Mouse (Mus musculus): Measurements from ENCODE around the gene Slc4a8. TPM values are rescaled to one million over a fixed set of nuclear protein-coding genes. Genes with fewer than 3 reads are reported as not detected.

Gene Slc4a8
- polyA plus RNA-seq, 1 experiment: 11.0 TPM

DNA sequence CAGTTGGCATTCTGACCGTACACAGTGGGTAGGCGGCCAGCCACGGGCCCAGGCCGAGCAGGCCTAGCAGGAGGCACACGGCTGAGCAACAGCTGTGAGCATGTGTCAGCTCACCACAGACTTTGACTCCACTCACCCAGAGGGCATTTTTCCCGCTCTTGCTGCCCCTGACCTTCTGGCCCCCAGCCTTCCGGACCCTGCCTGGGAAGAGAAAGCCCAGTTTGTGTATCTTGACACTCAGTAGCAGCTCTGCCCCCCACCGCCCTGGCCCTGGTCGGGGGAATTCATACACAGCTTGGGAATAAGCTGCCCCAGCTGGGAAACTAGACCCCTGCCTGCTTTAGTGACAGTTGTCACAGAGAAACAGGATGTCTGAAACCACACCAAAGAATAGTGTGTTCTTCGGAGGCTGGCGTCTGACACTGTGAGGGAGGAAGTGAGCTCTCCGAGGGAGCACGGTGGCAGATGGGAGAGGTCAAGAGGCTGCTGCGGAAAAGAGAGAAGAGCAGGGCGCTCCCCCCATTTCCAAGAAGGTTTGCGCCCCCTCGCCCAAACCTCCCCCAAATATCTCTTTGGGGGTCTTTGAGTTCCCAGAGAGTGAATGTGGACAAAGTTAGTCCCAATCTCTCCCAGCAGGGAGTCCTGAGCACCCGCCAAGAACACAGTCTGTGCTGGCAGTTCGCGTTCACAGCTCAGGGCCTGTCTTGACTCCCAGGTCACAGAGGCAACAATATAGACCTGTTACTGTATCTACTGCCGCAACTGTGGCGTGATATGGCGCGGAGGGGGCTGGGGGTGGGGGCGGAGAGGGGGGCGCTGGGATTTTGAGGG is 83.7 kb downstream of the Slc4a8 start:
- Histone ChIP-seq H3K4me3 (ENCODE audit: extremely low read depth, insufficient read depth, insufficient read length) (no peak overlapping the region), H3K4me1 (ENCODE audit: control insufficient read depth, insufficient read depth, insufficient read length) (peaks cover 2% of the 10 kb centered on the region; the same call in 1 of the 2 replicates), H3K27me3 (ENCODE audit: control insufficient read depth, insufficient read depth, low read length) (no peaks in the 10 kb centered on the region), H3K27ac (ENCODE audit: insufficient read depth, low read length) (peak overlapping the region; percentile 81), H3K36me3 (ENCODE audit: control insufficient read depth, insufficient read depth, low read length) (no peaks in the 10 kb centered on the region)
- no peak for TF ChIP-seq POLR2A (IDR thresholded peaks at IDR 0.05; ENCODE audit: low read depth, low read length)
- no peak for TF ChIP-seq CTCF (IDR thresholded peaks at IDR 0.05; ENCODE audit: extremely low read depth, insufficient read depth, insufficient read length, insufficient replicate concordance)
- peak; percentile 29 to 45 for DNase-seq (ENCODE audit: low read depth in 1 of 2, low spot score in 2 of 2)
- 30% methylated on average over 26 of the region's 26 CpGs for WGBS

DNA sequence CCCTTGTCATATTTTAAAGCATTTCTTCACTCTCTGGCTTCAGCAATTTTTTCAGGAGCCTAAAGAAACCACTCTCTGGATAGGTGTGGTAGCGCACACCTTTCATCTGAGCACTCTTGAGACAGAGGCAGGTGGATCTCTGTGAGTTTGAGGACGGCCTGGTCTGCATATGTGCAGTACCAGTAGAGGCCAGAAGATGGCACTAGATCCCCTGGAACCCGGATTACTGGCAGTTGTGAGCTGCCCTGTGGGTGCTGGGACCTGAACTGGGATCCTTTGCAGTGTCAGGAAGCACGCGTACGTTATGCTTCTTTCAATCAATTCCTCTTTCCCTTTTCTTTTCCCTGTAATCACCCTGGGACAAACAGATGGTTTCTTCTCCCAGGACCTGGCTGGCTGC is 85.6 kb downstream of the Slc4a8 start:
- DNase-seq (ENCODE audit: low read depth in 1 of 2, low spot score in 2 of 2): no peak
- no peaks in the 10 kb centered on the region for H3K36me3 ChIP-seq (ENCODE audit: control insufficient read depth, insufficient read depth, low read length)
- TF ChIP-seq POLR2A (IDR thresholded peaks at IDR 0.05; ENCODE audit: low read depth, low read length) (no peak), CTCF (IDR thresholded peaks at IDR 0.05; ENCODE audit: extremely low read depth, insufficient read depth, insufficient read length, insufficient replicate concordance) (no peak)
- no peak overlapping the region for H3K27ac ChIP-seq (ENCODE audit: insufficient read depth, low read length)
- H3K4me1 ChIP-seq (ENCODE audit: control insufficient read depth, insufficient read depth, insufficient read length): peaks cover 2% of the 10 kb centered on the region; the same call in 1 of the 2 replicates
- H3K4me3 ChIP-seq (ENCODE audit: extremely low read depth, insufficient read depth, insufficient read length): no peak overlapping the region
- no peaks in the 10 kb centered on the region for H3K27me3 ChIP-seq (ENCODE audit: control insufficient read depth, insufficient read depth, low read length)
- WGBS: 83% methylated on average over 6 of the region's 6 CpGs

DNA sequence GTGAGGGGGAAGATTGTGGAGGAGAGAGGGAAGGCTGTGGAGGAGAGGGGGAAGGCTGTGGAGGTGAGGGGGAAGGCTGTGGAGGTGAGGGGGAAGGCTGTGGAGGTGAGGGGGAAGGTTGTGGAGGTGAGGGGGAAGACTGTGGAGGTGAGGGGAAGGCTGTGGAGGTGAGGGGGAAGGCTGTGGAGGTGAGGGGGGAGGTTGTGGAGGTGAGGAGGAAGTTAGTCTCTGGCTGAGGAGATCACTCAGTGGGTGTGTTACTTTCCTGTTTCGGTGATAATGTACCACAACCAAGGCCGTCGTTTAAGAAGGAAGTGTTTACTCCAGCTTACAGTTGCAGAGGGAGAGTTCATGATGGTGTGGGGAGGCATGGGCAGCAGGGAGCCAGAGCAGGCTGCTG is 96.0 kb downstream of the Slc4a8 start:
- Histone ChIP-seq H3K4me3 (ENCODE audit: extremely low read depth, insufficient read depth, insufficient read length) (no peak overlapping the region), H3K36me3 (ENCODE audit: control insufficient read depth, insufficient read depth, low read length) (no peaks in the 10 kb centered on the region), H3K4me1 (ENCODE audit: control insufficient read depth, insufficient read depth, insufficient read length) (no peaks in the 10 kb centered on the region), H3K27ac (ENCODE audit: insufficient read depth, low read length) (no peak overlapping the region), H3K27me3 (ENCODE audit: control insufficient read depth, insufficient read depth, low read length) (no peaks in the 10 kb centered on the region)
- DNase-seq (ENCODE audit: low read depth in 1 of 2, low spot score in 2 of 2): no peak
- TF ChIP-seq POLR2A (IDR thresholded peaks at IDR 0.05; ENCODE audit: low read depth, low read length) (no peak), CTCF (IDR thresholded peaks at IDR 0.05; ENCODE audit: extremely low read depth, insufficient read depth, insufficient read length, insufficient replicate concordance) (no peak)
- 6% methylated on average over 3 of the region's 3 CpGs for WGBS

DNA sequence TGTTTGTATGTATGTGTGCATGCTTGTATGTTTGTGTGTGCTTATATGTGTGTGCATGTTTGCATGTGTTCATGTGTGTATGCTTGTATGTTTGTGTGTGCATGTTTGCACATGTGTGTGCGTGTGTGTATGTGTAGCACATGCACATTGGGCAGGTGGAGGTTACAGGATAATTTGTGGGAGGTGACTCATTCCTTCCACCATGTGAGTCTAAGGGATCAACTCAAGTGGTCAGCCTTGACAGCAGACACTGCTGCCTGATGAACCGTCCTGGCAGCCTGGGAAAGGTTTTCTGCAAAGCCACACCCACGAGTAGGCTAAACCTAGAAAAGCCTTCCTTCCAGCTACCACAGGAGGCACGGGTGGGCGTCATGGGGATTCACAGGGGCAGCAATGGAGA is 99.3 kb downstream of the Slc4a8 start:
- Histone ChIP-seq H3K27me3 (ENCODE audit: control insufficient read depth, insufficient read depth, low read length) (no peaks in the 10 kb centered on the region), H3K27ac (ENCODE audit: insufficient read depth, low read length) (no peak overlapping the region), H3K4me1 (ENCODE audit: control insufficient read depth, insufficient read depth, insufficient read length) (no peaks in the 10 kb centered on the region; the same call in 1 of the 2 replicates), H3K36me3 (ENCODE audit: control insufficient read depth, insufficient read depth, low read length) (no peaks in the 10 kb centered on the region), H3K4me3 (ENCODE audit: extremely low read depth, insufficient read depth, insufficient read length) (no peak overlapping the region)
- WGBS: 38% methylated on average over 5 of the region's 5 CpGs
- DNase-seq (ENCODE audit: low read depth in 1 of 2, low spot score in 2 of 2): no peak
- no peak for TF ChIP-seq CTCF (IDR thresholded peaks at IDR 0.05; ENCODE audit: extremely low read depth, insufficient read depth, insufficient read length, insufficient replicate concordance)
- no peak for TF ChIP-seq POLR2A (IDR thresholded peaks at IDR 0.05; ENCODE audit: low read depth, low read length)

DNA sequence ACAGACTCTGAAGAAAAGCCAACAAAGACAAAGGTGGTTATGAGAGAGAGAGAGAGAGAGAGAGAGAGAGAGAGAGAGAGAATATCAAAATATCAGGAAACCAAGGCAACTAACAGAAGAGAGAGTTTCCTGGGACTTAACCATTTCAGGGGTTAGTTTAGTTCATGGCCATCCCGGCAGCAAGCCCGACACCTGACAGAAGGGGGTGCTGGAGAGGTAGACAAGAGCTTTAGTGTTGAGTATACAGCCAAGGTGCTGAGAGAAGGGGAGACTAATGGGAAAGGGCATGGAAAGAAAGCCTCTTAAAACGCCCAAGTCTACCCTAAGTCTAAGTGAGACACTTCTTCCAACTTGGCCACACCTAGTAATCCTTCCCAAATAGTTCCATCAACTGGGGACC is 104.0 kb downstream of the Slc4a8 start:
- no peak for DNase-seq (ENCODE audit: low read depth in 1 of 2, low spot score in 2 of 2)
- WGBS: 45% methylated on average over 3 of the region's 3 CpGs
- TF ChIP-seq CTCF (IDR thresholded peaks at IDR 0.05; ENCODE audit: extremely low read depth, insufficient read depth, insufficient read length, insufficient replicate concordance) (no peak), POLR2A (IDR thresholded peaks at IDR 0.05; ENCODE audit: low read depth, low read length) (no peak)
- Histone ChIP-seq H3K36me3 (ENCODE audit: control insufficient read depth, insufficient read depth, low read length) (no peaks in the 10 kb centered on the region), H3K27ac (ENCODE audit: insufficient read depth, low read length) (no peak overlapping the region), H3K27me3 (ENCODE audit: control insufficient read depth, insufficient read depth, low read length) (peaks cover 3% of the 10 kb centered on the region; the same call in 1 of the 2 replicates), H3K4me1 (ENCODE audit: control insufficient read depth, insufficient read depth, insufficient read length) (no peaks in the 10 kb centered on the region; the same call in none of the 2 replicates), H3K4me3 (ENCODE audit: extremely low read depth, insufficient read depth, insufficient read length) (no peak overlapping the region)

DNA sequence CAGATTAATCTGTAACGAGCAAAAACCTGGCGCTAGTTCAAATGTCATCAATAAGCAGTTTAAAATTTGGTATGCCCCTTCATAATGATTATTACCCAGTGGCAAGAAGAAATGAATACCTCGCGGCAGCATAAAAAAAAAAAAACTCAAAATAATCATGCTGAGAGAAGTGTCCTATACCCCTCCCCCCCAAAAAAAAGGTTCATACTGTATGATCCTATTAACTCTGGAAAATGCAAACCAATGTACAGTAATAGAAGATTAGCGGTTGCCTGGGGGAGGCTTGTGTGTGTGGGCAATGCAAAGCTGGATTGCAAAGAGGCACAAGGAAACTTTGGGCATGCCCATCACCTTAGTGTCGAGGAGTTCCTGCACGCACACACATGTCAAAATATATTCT is 108.0 kb downstream of the Slc4a8 start, which contains the start of gene Scn8a:
Gene Scn8a (plus strand): TSS at position 301 of the 400 bp plus-strand sequence.
- H3K27me3 ChIP-seq (ENCODE audit: control insufficient read depth, insufficient read depth, low read length): peaks cover 24% of the 10 kb centered on the region

More for the DNA sequence above, 108.0 kb downstream of the Slc4a8 start, which contains the start of gene Scn8a:
- TF ChIP-seq CTCF (IDR thresholded peaks at IDR 0.05; ENCODE audit: extremely low read depth, insufficient read depth, insufficient read length, insufficient replicate concordance): no peak
- TF ChIP-seq POLR2A (IDR thresholded peaks at IDR 0.05; ENCODE audit: low read depth, low read length): no peak
- 69% methylated on average over 7 of the region's 7 CpGs for WGBS
- Histone ChIP-seq H3K4me1 (ENCODE audit: control insufficient read depth, insufficient read depth, insufficient read length) (no peaks in the 10 kb centered on the region; the same call in none of the 2 replicates), H3K27ac (ENCODE audit: insufficient read depth, low read length) (no peak within 1 kb of the TSS), H3K4me3 (ENCODE audit: extremely low read depth, insufficient read depth, insufficient read length) (peak within 1 kb of the TSS; percentile 25), H3K36me3 (ENCODE audit: control insufficient read depth, insufficient read depth, low read length) (no peaks in the 10 kb centered on the region)
- DNase-seq (ENCODE audit: low read depth in 1 of 2, low spot score in 2 of 2): no peak
